Mouse (Mus musculus): ENCODE results near the gene Elobl. TPM values are rescaled to one million over a fixed set of nuclear protein-coding genes. Genes with fewer than 3 reads are reported as not detected.

Elobl gene
- not detected for total RNA-seq (2021)
- long read RNA-seq, experiment 1: 0 reads
- long read RNA-seq, experiment 2: 0 reads

DNA sequence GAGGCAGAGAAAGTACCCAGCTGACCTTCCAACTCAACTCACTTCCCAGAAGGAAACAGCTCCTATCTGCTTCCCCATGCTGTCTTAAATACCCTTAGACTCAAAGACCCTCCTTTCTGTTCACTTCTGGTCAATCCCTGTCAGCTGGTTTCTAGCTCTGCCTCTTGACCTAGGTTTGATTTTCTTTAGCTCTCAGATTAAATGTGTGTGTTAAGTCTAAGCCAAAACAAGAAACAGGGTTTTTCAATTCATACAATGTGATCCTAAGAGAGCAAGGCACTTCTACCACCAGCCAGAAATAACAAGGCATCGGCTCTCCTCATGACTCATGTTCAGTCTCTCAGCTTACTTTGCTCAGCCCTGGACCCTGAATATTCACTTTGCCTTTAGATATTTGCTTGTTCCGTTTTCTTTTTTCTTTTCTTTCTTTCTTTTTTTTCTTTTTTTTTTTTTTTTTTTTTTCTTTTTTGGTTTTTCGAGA, at the start of gene Elobl:
Gene Elobl (minus strand): TSS at position 51 of the 481 bp plus-strand sequence.
- DNase-seq (ENCODE audit: low spot score in 2 of 2): no peak
- intact Hi-C loops (cut with DNase I): no loop called here

DNA sequence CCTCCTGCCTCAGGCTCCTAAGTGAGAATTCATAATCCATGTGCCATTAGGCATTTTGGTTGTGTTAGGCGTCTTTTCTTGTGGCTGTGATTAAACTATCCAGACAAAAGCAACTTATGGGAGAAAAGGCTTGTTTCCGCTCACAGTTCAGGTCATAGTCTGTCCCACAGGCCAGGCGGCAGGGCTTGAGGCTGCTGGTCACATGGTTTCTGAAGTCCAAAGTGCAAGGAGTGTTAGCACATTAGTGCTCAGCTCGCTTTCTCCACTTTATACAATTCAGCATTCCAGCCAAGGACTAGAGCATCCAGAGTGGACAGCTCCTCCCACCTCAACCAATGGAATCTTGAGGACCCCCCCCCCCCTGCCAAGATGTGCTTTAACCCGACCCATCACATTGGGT, 45.5 kb upstream of the Elobl start:
- no peak for DNase-seq (ENCODE audit: low spot score in 2 of 2)
- intact Hi-C loops (cut with DNase I): no loop called here

DNA sequence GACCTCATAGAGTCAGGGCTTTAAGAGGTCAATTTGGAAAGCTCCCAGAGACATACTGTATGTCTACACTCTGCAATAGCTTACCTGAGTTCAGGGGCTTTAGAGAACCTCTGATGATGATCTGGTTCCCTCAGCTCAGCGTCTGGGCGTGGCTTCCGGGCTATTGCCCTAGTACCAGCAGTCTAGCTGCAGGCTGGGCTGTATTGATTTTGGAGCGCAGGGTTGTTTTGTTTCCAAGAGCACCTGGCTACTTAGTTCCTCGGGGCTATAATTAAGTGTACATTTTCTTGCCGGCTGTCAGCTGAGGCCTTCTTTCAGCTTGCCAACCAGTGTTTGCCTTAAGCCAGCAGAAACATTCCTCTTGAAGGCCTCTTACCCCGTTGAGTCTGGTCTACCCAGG, 42.8 kb upstream of the Elobl start:
- intact Hi-C loops (cut with DNase I): no loop called here

DNA sequence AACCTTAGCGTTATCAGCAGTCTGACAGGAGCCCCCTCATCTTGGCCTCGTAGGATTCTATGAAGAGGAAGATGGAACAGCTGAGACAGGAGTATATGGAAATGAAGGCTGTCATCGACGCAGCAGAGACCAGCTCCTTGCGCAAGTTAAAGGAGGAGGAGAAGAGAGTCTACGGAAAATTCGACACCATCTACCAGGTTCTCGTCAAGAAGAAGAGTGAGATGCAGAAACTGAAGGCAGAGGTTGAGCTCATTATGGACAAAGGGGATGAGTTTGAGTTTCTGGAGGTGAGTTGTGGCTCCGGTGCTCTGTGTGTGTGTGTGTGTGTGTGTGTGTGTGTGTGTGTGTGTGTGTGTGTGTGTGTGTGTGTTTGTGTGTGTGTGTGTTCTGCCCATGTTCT, 42.3 kb upstream of the Elobl start:
- intact Hi-C loops (cut with DNase I): no loop called here
- no peak for DNase-seq (ENCODE audit: low spot score in 2 of 2)

More for the DNA sequence above, 42.8 kb upstream of the Elobl start:
- no peak for DNase-seq (ENCODE audit: low spot score in 2 of 2)

DNA sequence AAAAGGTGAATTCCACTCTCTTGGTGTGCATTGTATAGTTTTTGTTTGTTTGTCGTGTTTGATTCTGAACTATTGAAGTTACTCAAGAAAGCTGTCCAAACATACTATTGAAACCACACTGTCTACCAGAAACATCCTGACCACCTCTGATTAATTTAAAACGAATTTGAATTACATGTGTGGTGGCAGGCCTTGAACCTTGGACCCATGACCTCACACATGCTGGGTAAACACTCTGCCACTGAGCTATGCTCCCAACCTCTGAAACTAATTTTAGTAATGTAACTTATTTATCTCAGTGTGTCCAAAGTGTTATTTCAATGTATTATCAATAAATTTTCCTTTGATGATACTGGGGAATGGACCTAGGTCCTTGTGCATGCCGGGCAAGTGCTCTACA, 40.9 kb upstream of the Elobl start:
- intact Hi-C loops (cut with DNase I): no loop called here

DNA sequence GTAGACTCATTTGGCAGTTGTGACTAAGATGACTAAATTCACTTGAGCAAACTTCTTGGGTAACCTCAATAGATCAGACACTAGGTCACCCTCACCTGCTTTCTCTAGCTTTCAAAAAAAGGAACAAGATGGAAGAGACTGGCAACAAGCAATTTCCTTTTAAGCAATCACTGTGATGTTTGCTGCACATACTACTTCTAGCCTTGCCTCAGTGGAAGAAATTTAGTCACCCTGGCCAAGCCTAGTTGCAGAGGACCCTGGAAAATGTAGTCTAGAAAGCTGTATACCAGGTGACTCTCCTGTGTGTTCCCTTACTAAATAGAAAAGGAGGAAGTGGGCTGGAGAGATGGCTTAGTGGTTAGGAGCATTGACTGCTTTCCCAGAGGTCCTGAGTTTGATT, 39.7 kb upstream of the Elobl start:
- intact Hi-C loops (cut with DNase I): no loop called here
- DNase-seq (ENCODE audit: low spot score in 2 of 2): no peak

More for the DNA sequence above, 40.9 kb upstream of the Elobl start:
- DNase-seq (ENCODE audit: low spot score in 2 of 2): no peak

DNA sequence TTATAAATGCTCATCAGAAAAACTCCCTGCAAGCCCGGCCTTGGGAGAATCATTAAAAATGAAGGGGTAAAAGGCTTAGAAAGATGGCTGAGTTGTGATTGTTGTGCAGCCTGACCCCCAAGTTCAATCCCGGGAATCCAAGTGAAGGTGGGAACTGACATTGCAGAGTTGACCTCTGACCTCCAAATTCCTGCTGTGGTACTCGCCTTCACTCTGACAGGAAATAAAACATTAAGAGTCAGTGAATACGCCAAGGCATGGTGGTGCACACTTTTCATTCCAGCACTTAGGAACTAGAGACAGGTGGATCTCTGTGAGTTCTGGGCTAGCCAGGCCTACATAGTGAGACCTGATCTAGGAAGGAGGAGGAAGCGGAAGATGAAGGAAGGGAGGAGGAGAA, 38.7 kb upstream of the Elobl start:
- intact Hi-C loops (cut with DNase I): no loop called here
- DNase-seq (ENCODE audit: low spot score in 2 of 2): no peak

DNA sequence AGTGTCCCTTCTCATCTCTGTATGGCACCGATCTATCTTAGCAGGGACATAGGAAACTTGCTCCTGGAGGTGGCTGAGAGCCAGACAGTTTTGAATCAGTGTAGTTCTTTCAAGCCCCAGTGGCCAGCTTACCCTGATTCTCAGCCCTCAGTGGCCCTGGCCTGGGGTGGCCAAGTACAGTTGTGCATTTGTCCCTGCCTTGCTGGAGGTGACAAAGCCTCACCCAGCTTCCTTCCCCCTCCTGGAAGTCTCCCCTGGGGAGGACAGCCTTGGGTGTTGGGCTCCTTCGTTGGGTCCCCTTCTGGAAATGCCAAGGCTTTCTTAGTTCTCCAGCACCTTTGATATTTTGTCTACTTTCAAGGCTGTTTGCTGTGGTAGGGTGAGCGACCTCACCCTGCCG, 37.0 kb upstream of the Elobl start:
- no peak for DNase-seq (ENCODE audit: low spot score in 2 of 2)
- intact Hi-C loops (cut with DNase I): no loop called here

DNA sequence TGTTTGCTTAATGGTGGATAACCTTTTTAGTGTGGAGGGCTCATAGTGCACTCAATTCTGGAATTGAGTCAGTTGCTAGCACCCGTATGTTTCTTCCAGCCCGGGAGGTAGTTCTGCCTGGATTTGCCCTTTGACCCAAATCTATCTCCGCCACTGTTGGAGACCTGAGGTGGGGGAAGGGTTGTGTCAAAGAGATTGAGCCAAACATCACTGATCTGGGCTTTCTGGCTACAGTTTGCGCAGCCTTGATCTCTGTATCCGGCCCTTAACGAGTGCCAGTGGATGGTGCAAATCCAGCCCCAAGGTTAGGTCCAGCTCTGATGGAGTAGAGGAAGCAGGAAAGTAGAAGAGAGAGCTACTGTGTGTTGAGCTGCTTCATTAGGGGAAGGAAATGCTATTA, 36.3 kb upstream of the Elobl start:
- DNase-seq (ENCODE audit: low spot score in 2 of 2): no peak
- intact Hi-C loops (cut with DNase I): no loop called here

DNA sequence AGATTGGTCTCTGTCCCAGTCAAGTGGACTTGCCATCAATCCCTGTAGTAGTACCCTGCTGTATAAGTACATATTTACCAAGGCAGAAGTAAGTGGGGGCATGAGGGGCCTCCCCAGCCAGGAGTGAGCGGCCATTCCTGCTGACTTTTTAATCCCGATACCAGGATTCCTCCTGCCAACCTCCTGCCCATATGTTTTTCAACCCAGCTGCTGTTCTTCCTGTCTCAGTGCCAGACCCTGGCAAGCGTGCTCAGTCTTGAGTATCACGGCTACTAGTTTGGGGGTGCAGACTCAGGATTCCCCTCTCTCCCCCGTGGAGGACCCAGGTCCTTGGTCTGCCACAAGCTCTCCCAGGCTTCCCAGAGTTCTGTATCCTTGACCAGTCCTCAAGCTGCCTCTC, 35.9 kb upstream of the Elobl start:
- intact Hi-C loops (cut with DNase I): no loop called here
- DNase-seq (ENCODE audit: low spot score in 2 of 2): no peak

DNA sequence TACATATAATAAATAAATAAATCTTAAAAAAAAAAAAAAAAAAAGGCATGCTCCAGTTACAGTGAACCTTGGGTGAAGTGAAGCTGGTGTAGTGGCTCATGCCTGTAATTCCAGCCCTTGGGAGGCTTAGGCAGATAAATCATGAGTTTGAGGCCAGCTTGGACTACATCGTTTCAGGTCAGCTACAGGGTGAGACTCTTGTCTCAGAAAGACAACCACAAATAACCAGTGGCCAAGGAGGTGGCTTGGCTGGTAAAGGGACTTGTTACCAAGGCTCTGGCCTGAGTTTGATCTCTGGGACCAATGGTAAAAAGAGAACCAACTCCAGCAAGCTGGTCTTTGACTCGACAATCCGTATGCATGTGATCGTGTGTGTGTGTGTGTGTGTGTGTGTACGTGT, 35.3 kb upstream of the Elobl start:
- DNase-seq (ENCODE audit: low spot score in 2 of 2): no peak
- intact Hi-C loops (cut with DNase I): no loop called here

DNA sequence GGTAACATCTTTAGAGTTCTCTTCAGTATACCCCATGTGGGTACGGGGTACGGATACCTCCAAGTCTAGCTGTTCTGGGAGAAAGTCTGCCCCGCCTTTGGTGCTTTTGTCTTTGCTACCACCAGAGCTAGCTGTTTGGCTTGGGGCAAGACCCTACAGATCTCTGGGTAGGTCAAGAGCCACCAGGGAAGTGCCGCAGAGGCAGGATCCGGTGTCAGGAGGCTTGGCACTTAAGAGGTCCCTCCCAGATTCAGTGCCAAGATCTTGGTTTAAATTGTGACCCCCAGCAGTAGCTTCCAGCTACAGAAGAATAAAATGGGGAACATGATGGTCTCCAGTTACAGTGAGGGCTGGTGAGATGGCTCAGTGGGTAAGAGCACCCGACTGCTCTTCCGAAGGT, 34.8 kb upstream of the Elobl start:
- intact Hi-C loops (cut with DNase I): no loop called here
- no peak for DNase-seq (ENCODE audit: low spot score in 2 of 2)

DNA sequence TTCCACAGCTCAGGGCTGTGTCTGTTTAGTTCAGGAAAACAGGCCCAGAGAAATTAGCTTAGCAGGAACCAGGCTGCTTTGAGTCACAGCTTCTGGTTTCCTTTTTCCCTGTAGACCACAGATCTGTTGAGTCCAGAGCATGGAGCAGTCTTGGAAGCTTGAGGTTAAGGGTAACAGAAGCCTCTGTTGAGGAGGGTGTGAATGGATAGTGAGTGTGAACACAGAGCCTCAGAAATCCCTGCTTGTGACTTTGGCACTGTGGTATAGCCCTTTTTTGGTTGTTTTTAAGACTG, 33.7 kb upstream of the Elobl start:
- no peak for DNase-seq (ENCODE audit: low spot score in 2 of 2)
- intact Hi-C loops (cut with DNase I): no loop called here

DNA sequence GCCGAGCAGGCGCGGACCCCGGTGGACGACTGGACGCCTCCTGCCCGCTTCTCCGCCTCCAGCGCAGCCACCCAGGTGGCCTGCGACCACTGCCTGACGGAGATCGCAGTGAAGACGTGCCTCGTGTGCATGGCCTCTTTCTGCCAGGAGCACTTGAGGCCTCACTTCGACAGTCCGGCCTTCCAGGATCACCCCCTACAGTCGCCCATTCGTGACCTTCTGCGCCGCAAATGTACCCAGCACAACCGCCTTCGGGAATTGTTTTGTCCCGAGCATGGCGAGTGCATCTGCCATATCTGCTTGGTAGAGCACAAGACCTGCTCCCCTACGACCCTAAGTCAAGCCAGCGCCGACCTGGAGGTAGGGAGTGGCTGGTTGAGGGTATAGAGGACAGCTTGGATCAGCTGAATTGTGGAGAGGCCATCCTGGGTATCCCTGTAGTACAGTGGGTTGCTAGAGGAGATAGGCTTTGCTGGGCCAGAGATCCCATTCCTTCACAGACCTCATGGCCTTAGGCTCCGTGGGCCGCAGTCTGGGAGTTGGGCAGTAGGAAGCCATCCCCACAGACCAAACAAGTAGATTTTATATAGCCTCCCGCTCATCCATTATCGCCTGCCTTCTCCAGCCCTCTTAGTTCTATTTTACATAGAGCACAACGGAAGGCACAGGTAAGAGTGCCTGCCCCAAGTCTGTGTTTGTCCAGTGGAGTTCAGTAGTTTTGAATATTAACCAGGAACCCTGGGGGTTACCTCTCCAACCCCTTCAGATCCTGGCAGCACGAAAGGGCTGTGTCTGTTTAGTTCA, 33.2 kb upstream of the Elobl start:
- intact Hi-C loops (cut with DNase I): loop anchor here (5.0 kb wide), 1 partner anchor 37 kb away; no protein-coding TSS in a partner anchor
- DNase-seq (ENCODE audit: low spot score in 2 of 2): no peak

DNA sequence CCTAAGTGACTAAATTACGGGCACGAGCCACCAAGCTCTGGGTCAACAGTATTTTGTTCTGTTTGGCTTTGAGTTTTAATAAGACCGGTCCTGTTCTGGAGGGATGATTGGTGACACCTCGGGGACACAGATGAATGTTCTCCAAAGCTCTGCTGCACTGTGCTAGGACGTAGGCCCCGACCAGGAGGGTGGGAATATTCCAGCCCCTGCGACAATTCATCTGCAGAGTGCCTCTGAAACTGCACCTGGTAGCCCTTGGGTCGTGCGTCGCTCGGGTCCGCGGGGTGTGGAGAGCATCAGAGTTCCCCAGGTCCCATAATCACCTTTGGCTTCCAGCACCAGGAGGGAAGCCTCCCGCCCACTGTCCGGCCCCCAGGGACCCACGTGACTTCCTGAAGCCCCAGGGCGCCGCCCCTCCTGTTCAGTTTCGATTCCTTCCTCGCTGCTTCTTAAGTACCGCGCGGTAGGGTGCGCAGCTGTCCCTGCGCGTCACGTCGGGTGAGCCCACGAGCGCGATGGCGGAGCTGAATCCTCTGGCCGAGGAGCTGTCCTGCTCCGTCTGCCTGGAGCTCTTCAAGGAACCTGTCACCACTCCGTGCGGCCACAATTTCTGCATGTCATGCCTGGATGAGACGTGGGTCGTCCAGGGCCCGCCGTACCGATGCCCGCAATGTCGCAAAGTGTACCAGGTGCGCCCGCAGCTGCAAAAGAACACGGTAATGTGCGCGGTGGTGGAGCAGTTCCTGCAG, 32.4 kb upstream of the Elobl start, which contains the start of gene Trim25:
Gene Trim25 (plus strand): TSS at position 403 of the 749 bp plus-strand sequence.
- intact Hi-C loops (cut with DNase I): loop anchor here (5.0 kb wide), 1 partner anchor 38 kb away; no protein-coding TSS in a partner anchor

DNA sequence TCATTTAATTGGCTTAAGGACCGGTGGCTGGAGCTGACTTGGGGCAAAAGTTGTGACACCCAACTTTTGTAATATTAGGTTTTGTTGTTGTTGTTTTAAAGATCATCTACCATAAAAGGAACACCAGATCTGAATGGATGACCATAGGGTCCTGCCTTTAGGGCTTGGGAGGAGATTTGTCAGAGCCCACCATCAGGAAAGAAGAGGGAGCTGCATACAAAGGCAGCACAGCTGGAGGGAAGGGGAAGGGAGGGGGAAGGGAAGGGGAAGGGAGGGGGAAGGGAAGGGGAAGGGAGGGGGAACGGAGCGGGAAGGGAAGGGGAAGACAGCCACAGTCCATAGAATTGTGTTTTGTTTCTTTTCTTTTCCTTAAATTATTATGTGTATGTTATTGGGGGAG, 31.7 kb upstream of the Elobl start:
- intact Hi-C loops (cut with DNase I): loop anchor here (5.0 kb wide), 1 partner anchor 39 kb away; no protein-coding TSS in a partner anchor
- DNase-seq (ENCODE audit: low spot score in 2 of 2): no peak

More for the DNA sequence above, 32.4 kb upstream of the Elobl start, which contains the start of gene Trim25:
- DNase-seq (ENCODE audit: low spot score in 2 of 2): peak; percentile 49 to 61

DNA sequence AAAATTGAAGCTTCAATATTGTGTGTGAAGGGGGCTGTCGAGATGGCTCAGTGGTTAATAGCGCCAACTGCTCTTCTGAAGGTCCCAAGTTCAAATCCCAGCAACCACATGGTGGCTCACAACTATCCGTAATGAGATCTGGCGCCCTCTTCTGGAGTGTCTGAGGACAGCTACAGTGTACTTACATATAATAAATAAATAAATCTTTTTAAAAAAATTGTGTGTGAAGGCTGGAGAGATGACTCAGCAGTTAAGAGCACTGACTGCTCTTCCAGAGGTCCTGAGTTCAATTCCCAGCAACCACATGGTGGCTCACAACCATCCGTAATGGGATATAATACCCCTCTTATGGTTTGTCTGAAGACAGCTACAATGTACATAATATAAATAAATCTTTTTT, 30.6 kb upstream of the Elobl start:
- DNase-seq (ENCODE audit: low spot score in 2 of 2): peak in 1 of 2 experiments; percentile 28
- intact Hi-C loops (cut with DNase I): loop anchor here (5.0 kb wide), 1 partner anchor 40 kb away; no protein-coding TSS in a partner anchor

DNA sequence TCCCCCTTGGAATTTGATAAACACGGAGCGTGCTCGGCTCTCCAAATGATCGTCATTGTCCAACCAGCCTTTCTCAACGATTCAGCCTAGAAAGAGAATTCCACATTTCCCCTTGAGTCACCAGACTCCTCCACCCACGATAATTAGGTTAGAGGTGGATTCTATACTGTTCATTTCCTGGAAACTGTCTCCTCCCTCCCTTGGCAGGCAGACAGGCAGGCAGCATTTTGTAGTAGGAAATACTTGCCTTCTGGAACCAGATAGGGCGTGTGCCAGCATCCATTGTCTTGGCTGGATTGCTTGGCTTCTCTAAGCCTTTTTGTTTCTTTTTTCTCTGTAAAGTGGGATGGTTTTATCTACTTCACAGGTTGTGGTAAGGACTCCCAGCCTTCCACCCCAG, 29.7 kb upstream of the Elobl start:
- intact Hi-C loops (cut with DNase I): loop anchor here (5.0 kb wide), 1 partner anchor 41 kb away; no protein-coding TSS in a partner anchor
- no peak for DNase-seq (ENCODE audit: low spot score in 2 of 2)

DNA sequence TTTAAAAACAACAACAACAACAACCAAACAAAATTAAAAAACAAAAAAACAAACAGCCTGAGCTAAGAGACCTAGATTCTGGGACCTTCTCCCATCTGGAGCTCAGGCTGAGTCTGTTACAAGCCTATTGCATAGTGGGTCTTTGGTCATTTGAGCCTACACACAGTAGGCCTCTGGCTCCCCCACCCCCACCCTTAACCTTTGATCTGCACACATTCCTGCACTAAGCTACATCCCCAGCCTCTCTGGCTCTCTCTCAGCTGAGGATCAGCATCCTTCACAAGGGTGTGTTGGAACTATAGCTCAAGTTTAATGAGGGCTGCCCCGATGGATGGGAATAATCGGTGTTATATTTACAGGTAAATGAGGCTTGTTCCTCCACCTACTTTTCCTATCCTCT, 28.9 kb upstream of the Elobl start:
- DNase-seq (ENCODE audit: low spot score in 2 of 2): no peak
- intact Hi-C loops (cut with DNase I): loop anchor here (5.0 kb wide), 1 partner anchor 42 kb away; no protein-coding TSS in a partner anchor

DNA sequence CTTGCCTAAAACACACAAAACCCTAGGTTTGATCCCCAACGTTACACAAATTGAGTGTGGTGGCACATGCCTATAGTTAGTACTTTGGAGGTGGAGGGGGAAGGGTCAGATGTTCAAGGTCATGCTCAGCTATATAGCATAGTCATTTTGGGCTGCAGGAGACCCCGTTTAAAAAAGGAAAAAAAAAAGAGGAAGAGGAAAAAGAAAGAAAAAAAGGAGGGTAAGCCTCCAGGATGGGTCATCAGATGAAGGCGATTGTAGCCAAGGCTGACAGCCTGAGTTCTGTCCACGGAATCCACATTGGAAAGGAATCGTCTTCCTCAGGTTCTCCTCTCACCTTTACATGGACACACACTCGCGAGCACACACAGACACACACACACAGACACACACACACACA, 27.8 kb upstream of the Elobl start:
- intact Hi-C loops (cut with DNase I): no loop called here

More for the DNA sequence above, 27.8 kb upstream of the Elobl start:
- DNase-seq (ENCODE audit: low spot score in 2 of 2): no peak
